Mouse (Mus musculus) kidney, adult 2 months (tissue): ENCODE measurements around the gene Cd47.

Experiments used
- CTCF ChIP-seq: fragments of 200-500 bp; conservative IDR thresholded peaks from 2 replicates; pipeline ENCODE4 v1.5.1; 2011; ENCODE audit warnings: low read depth, mild to moderate bottlenecking, control low read depth, low read length, moderate library complexity, mixed read lengths; ENCODE audit not compliant: insufficient read depth, insufficient read length
- POLR2A ChIP-seq: fragments of 200-500 bp; IDR thresholded peaks from one replicate; pipeline ENCODE4 v1.6.1; 2011; ENCODE audit warnings: low read depth, low read length, control low read depth

- TF ChIP-seq CTCF (no peak), POLR2A (no peak)
Observed at GRCm38 (mm10) chr16:49947610-49948009, 147.3 kb downstream of the Cd47 start.
